Mouse (Mus musculus): ENCODE measurements around the gene Slc16a12. TPM values are rescaled to one million over a fixed set of nuclear protein-coding genes. Genes with fewer than 3 reads are reported as not detected.

Slc16a12 gene
- polyA plus RNA-seq, 1 experiment: 59.6 TPM

DNA sequence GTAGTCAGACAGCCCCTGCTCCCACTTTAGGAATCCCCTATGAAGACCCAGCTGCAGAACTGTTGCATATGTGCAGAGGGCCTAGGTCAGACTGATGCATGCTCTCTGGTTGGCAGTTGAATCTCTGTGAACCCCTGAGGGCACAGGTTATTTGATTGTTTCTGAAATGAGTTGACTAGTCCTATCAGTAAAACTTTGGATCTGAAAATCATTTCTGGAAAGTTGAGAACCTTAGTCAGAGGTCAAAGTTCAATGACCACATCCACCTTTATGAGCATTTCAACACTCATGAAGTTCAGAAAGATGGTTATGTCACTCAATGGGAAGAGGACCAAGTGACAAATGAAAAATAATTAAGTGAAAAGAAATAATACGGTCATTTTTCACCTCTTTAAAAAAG lies 61.6 kb downstream of the Slc16a12 start:
- DNase-seq: no peak
- H3K36me3 ChIP-seq (ENCODE audit: control insufficient read depth, insufficient read depth, low read length): no peaks in the 10 kb centered on the region; the same call in 1 of the 2 replicates
- TF ChIP-seq CTCF (conservative IDR thresholded peaks at IDR 0.05; ENCODE audit: insufficient read depth, insufficient read length, low read depth, low read length): no peak
- no peak for TF ChIP-seq POLR2A (IDR thresholded peaks at IDR 0.05; ENCODE audit: low read depth, low read length)
- 85% methylated on average over 1 of the region's 1 CpGs for WGBS
- H3K4me3 ChIP-seq (ENCODE audit: insufficient read depth, low read depth, low read length): no peak overlapping the region
- no peaks in the 10 kb centered on the region; the same call in 1 of the 2 replicates for H3K27me3 ChIP-seq (replicated peaks; ENCODE audit: control insufficient read depth, insufficient read depth, low read length)
- no peak overlapping the region for H3K27ac ChIP-seq (ENCODE audit: insufficient read depth, low read depth, low read length)
- H3K4me1 ChIP-seq (ENCODE audit: control insufficient read depth, insufficient read depth, low read length): no peaks in the 10 kb centered on the region

- Histone ChIP-seq H3K4me3 (ENCODE audit: insufficient read depth, low read depth, low read length) (no peak overlapping the region), H3K36me3 (ENCODE audit: control insufficient read depth, insufficient read depth, low read length) (no peaks in the 10 kb centered on the region; the same call in 1 of the 2 replicates), H3K27ac (ENCODE audit: insufficient read depth, low read depth, low read length) (no peak overlapping the region), H3K27me3 (replicated peaks; ENCODE audit: control insufficient read depth, insufficient read depth, low read length) (no peaks in the 10 kb centered on the region; the same call in 1 of the 2 replicates), H3K4me1 (ENCODE audit: control insufficient read depth, insufficient read depth, low read length) (no peaks in the 10 kb centered on the region; the same call in 1 of the 2 replicates)
- DNase-seq: peak; percentile 68
- peak; percentile 88 for TF ChIP-seq CTCF (conservative IDR thresholded peaks at IDR 0.05; ENCODE audit: insufficient read depth, insufficient read length, low read depth, low read length)
- no peak for TF ChIP-seq POLR2A (IDR thresholded peaks at IDR 0.05; ENCODE audit: low read depth, low read length)
- WGBS: 53% methylated on average over 1 of the region's 1 CpGs
Observed at GRCm38 (mm10) chr19:34684857-34685256, 62.2 kb downstream of the Slc16a12 start.

GRCm38 (mm10) chr19:34678428-34678827 lies 68.7 kb downstream of the Slc16a12 start:
- TF ChIP-seq CTCF (conservative IDR thresholded peaks at IDR 0.05; ENCODE audit: insufficient read depth, insufficient read length, low read depth, low read length) (no peak), POLR2A (IDR thresholded peaks at IDR 0.05; ENCODE audit: low read depth, low read length) (no peak)
- H3K36me3 ChIP-seq (ENCODE audit: control insufficient read depth, insufficient read depth, low read length): no peaks in the 10 kb centered on the region; the same call in 1 of the 2 replicates
- DNase-seq: no peak
- H3K27ac ChIP-seq (ENCODE audit: insufficient read depth, low read depth, low read length): no peak overlapping the region
- no peak overlapping the region for H3K4me3 ChIP-seq (ENCODE audit: insufficient read depth, low read depth, low read length)
- WGBS: 93% methylated on average over 4 of the region's 4 CpGs
- no peaks in the 10 kb centered on the region; the same call in 1 of the 2 replicates for H3K4me1 ChIP-seq (ENCODE audit: control insufficient read depth, insufficient read depth, low read length)
- H3K27me3 ChIP-seq (replicated peaks; ENCODE audit: control insufficient read depth, insufficient read depth, low read length): no peaks in the 10 kb centered on the region; the same call in 1 of the 2 replicates

GRCm38 (mm10) chr19:34673476-34673875 lies 73.6 kb downstream of the Slc16a12 start:
- no peaks in the 10 kb centered on the region for H3K27me3 ChIP-seq (replicated peaks; ENCODE audit: control insufficient read depth, insufficient read depth, low read length)
- no peak overlapping the region for H3K4me3 ChIP-seq (ENCODE audit: insufficient read depth, low read depth, low read length)
- peak; percentile 70 for DNase-seq
- TF ChIP-seq POLR2A (IDR thresholded peaks at IDR 0.05; ENCODE audit: low read depth, low read length) (no peak), CTCF (conservative IDR thresholded peaks at IDR 0.05; ENCODE audit: insufficient read depth, insufficient read length, low read depth, low read length) (no peak)
- no peak overlapping the region for H3K27ac ChIP-seq (ENCODE audit: insufficient read depth, low read depth, low read length)
- no peaks in the 10 kb centered on the region for H3K4me1 ChIP-seq (ENCODE audit: control insufficient read depth, insufficient read depth, low read length)
- H3K36me3 ChIP-seq (ENCODE audit: control insufficient read depth, insufficient read depth, low read length): peaks cover 1% of the 10 kb centered on the region; the same call in 1 of the 2 replicates
- WGBS: 47% methylated on average over 7 of the region's 7 CpGs

- peak; percentile 74 for DNase-seq
- WGBS: 3% methylated on average over 5 of the region's 5 CpGs
Observed at GRCm38 (mm10) chr19:34666127-34666526, 81.0 kb downstream of the Slc16a12 start.

GRCm38 (mm10) chr19:34662740-34663139 lies 84.3 kb downstream of the Slc16a12 start:
- Histone ChIP-seq H3K36me3 (ENCODE audit: control insufficient read depth, insufficient read depth, low read length) (no peaks in the 10 kb centered on the region), H3K4me1 (ENCODE audit: control insufficient read depth, insufficient read depth, low read length) (0 out of 2 replicates have a peak, but pooled peaks cover 3% of the 10 kb centered on the region), H3K27ac (ENCODE audit: insufficient read depth, low read depth, low read length) (no peak overlapping the region; the same call in 1 of the 2 replicates), H3K27me3 (replicated peaks; ENCODE audit: control insufficient read depth, insufficient read depth, low read length) (no peaks in the 10 kb centered on the region), H3K4me3 (ENCODE audit: insufficient read depth, low read depth, low read length) (no peak overlapping the region)
- WGBS: 31% methylated on average over 5 of the region's 5 CpGs
- DNase-seq: no peak
- no peak for TF ChIP-seq CTCF (conservative IDR thresholded peaks at IDR 0.05; ENCODE audit: insufficient read depth, insufficient read length, low read depth, low read length)
- TF ChIP-seq POLR2A (IDR thresholded peaks at IDR 0.05; ENCODE audit: low read depth, low read length): no peak

More at GRCm38 (mm10) chr19:34666127-34666526, 81.0 kb downstream of the Slc16a12 start:
- Histone ChIP-seq H3K4me1 (ENCODE audit: control insufficient read depth, insufficient read depth, low read length) (0 out of 2 replicates have a peak, but pooled peaks cover 3% of the 10 kb centered on the region), H3K36me3 (ENCODE audit: control insufficient read depth, insufficient read depth, low read length) (no peaks in the 10 kb centered on the region; the same call in 1 of the 2 replicates), H3K27ac (ENCODE audit: insufficient read depth, low read depth, low read length) (no peak overlapping the region), H3K27me3 (replicated peaks; ENCODE audit: control insufficient read depth, insufficient read depth, low read length) (no peaks in the 10 kb centered on the region), H3K4me3 (ENCODE audit: insufficient read depth, low read depth, low read length) (no peak overlapping the region)
- TF ChIP-seq CTCF (conservative IDR thresholded peaks at IDR 0.05; ENCODE audit: insufficient read depth, insufficient read length, low read depth, low read length): peak; percentile 96
- no peak for TF ChIP-seq POLR2A (IDR thresholded peaks at IDR 0.05; ENCODE audit: low read depth, low read length)

DNA sequence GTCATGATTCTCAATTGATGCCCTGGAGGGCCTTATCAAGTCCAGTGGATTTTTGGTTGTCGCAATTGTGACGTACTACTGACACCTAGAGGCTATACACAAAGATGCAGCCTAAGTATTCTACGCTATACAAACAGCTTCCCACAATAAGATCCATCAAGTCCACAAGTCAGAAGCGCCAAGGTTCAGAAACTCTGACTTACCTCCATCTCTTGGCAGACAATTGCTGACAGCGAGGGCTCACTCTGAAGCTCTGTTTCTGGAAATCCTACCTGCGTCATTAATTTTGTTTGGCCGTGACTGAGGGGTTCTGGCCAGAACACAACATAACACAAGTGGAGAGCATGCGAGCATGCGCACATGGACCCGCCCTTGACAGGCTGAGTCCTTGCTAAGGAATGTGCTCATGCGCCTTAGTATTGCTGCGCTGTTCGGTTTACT lies 85.0 kb downstream of the Slc16a12 start:
- H3K4me1 ChIP-seq (ENCODE audit: control insufficient read depth, insufficient read depth, low read length): 0 out of 2 replicates have a peak, but pooled peaks cover 3% of the 10 kb centered on the region
- TF ChIP-seq CTCF (conservative IDR thresholded peaks at IDR 0.05; ENCODE audit: insufficient read depth, insufficient read length, low read depth, low read length) (peak; percentile 34; the same call in 1 of the 2 replicates), POLR2A (IDR thresholded peaks at IDR 0.05; ENCODE audit: low read depth, low read length) (no peak)
- H3K27ac ChIP-seq (ENCODE audit: insufficient read depth, low read depth, low read length): peak overlapping the region; percentile 61; the same call in 1 of the 2 replicates
- WGBS: 13% methylated on average over 13 of the region's 13 CpGs
- no peaks in the 10 kb centered on the region for H3K36me3 ChIP-seq (ENCODE audit: control insufficient read depth, insufficient read depth, low read length)
- peak; percentile 74 for DNase-seq
- H3K27me3 ChIP-seq (replicated peaks; ENCODE audit: control insufficient read depth, insufficient read depth, low read length): no peaks in the 10 kb centered on the region
- H3K4me3 ChIP-seq (ENCODE audit: insufficient read depth, low read depth, low read length): peak overlapping the region; percentile 41
